Mouse (Mus musculus): Measurements from ENCODE around the gene Sec61b. TPM values are rescaled to one million over a fixed set of nuclear protein-coding genes. Genes with fewer than 3 reads are reported as not detected.

Gene Sec61b
- total RNA-seq (2022), result 10 to 100 TPM; 45.6 to 56.3 (median 49.7) TPM

DNA sequence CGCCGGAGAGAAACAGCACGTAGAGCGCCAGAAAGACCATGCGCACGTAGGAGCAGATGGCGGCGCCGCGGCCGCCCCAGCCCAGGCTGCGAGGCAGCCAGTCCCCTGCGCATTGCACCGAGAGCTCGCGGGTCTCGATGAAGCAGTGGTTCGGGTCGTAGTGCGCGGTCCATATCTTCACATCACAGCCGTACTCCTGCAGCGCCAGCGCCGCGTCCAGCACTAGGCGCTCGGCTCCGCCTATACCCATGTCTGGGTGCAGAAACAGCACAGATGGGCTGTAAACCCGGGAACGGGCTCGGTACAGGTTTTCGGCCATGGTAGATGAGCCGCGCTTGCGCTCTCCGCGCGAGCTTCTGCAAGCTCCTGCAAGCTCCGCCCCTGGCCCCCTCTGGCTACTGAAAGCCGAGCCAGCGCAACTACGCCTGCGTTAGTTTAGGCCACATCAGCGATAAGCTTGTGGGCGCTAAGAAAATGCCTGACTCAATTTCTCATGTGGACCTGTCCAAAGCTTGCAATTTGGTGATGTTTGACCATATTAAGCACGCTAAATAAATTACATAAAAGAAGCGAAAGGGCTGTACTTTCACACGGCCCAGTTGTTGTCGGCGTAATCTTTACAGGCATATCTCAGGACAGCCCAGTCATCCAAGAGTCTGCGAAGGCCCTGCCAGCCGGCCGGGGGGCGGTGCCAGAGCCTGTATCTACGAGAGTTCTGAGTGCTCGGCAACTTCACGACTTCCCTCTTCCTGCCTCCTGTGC, at the start of gene Sec61b, which contains the start of gene Alg2:
TSS of gene Sec61b (plus strand) at position 691 of the 762 bp plus-strand sequence.
TSS of gene Alg2 (minus strand) at position 366 of the 762 bp plus-strand sequence.
- peak; percentile 95 to 97 for DNase-seq (ENCODE audit: low spot score in 2 of 2)

DNA sequence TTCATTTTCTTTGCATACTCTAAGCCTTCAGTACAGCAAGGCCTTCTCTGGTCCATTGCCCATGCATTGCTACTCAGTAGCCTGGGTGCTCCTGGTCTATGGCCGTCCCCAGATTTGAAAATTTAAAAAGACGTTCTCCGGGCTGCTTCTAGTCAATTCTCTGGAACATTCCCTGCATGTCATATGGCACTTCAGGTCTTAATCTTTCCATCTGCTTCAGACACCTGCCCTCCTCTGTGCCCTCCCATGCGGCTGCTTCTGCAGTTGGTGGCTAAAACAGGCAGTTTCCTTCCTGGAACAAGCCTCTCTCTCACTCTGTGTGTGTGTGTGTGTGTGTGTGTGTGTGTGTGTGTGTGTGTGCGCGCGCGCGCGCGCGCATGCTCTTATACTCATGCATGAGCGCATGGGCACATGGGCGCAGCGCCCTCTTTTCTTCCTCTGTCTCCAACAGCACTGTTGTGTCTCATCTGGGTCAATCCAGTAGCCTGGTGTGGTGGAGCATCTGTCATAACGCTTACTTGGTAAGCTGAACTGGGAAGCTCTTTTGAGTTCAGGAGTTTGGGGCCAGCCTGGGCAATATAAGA, 49.1 kb upstream of the Sec61b start:
- DNase-seq (ENCODE audit: low spot score in 2 of 2), result no peak

DNA sequence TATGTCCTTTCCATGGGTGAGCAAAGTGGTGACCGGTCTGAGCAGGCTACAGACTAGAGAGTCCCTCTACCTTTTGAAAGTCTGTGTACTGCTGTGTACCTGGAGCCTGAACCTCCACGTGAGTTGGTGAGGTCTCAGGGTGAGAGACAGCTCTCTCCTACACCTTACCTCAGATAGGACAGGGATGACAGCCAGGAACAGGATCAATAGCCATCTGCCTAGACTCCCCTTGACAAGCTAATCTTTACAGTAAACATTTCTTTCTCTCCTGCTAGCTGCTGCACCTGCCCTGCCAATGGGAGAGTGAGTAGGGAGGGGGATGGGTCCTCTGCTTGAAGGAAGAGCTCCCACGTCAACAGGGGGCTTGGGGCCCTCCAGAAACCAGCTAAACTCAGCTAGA, 46.9 kb upstream of the Sec61b start:
- DNase-seq (ENCODE audit: low spot score in 2 of 2), result no peak

DNA sequence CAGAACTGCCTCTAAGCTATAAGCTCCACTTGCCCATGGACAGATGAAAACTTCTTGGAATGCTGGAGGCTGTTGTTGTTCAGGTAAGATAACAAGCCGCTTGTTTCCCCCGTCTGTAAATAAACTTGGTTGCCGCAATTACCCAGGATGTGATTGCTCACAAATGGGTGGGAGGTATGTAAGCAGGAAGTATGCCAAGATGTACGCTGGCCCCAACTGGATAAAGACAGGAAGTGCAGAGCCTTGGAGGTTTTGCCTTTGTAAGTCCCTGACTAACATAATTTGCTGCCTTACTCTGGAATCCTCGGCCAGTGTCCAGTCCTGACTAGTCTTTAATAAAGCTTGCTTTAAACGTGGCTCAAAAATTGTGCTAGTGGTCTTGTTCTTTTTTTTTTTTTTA, 43.9 kb upstream of the Sec61b start:
- no peak for DNase-seq (ENCODE audit: low spot score in 2 of 2)

DNA sequence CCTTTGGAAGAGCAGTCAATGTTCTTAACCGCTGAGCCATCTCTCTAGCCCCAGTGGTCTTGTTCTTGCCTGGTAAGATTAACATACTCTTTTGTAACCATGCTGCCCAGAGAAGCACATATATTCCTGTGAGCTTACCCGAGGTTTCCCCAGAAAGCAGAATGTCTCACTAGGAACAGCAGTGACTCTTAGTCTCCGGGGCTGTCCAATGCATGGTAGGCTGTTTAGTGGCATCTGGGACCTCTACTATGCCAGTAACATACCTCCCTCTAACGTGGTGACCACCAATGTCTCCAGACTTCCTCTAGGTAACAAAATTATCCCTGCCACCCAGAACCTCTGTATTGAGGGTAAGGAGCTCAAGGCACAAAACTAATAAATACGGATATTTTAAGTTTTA, 43.4 kb upstream of the Sec61b start:
- DNase-seq (ENCODE audit: low spot score in 2 of 2), result no peak

DNA sequence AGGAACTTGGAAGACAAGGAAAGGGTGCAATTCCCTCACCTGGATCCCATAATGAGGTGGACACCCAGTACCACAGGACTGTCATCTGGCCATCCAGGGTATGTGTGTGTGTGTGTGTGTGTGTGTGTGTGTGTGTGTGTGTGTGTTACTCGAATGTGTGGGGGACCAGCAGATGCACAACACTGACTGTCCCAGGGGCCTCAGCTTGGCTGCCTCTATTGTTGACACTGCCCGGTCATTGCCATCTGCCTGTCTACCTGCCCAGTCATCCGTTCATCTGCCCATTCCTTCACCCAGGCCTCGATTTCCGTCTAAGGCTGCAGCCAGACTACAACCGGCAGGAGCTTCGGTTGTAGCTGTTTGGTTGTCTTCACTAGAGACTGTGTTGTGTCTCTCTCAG, 41.7 kb upstream of the Sec61b start:
- DNase-seq (ENCODE audit: low spot score in 2 of 2), result no peak

- DNase-seq (ENCODE audit: low spot score in 2 of 2), result no peak
Measured at GRCm38 (mm10) chr4:47435131-47435530, 39.3 kb upstream of the Sec61b start.

DNA sequence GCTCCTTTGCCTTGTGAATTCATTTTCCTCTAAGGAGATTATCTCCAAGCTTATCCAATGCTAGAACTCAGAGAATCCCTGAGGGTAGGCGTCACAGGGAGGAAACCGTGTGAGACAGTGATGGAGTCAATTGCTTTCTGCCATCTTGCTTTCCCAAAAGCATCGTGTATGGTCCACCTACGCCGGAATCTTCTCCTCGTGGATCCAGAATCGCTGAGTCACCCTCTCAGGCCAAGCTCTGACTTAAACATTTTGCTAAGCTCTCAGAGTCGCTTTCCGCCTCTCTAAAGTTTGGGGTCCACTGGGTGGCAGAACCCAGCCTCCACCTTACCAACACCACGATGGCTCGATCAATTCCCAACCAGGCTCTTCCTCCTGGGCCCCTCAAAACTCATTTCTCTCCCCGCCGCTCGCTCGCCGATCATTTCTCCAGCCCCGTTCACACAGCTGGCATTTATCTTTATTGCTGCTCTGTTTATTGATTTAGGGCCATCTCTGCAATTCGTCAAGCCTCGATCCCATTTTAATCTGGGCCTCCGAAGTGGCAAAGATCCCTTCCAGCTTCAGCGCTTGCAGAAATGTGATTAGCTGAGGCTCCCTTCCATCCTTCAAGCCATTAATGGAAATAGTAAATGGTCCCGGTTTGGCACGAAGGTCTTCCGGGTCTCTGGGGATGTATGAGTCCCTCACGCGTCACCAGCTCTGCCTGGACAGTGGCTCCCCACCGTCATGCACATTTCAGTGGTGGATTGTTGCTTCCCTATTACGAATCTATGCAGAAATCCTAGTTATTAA, 38.7 kb upstream of the Sec61b start:
- no peak for DNase-seq (ENCODE audit: low spot score in 2 of 2)

- peak; percentile 78 to 94 for DNase-seq (ENCODE audit: low spot score in 2 of 2)
Measured at GRCm38 (mm10) chr4:47437365-47438340, 36.8 kb upstream of the Sec61b start.

DNA sequence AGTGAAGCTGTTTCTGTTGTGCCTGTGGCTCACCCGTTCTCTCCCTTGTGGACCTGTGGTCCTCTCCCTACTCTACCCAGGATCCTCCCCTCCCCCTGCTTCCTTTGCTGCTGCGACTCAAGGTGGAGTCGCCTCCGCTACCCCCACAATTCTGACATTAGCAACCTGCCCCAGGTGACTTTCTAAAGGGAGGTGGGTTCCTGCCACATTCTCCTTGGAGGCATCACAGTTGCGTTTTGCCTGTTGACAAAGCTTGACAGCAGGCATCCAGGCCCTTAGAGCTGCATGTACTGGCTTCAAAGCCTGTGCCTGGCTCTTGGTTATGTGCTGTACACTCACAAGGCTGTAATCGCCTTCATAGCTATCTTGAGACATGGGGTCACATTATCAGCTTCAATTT, 35.5 kb upstream of the Sec61b start:
- no peak for DNase-seq (ENCODE audit: low spot score in 2 of 2)

GRCm38 (mm10) chr4:47440951-47441350, 33.5 kb upstream of the Sec61b start:
- DNase-seq (ENCODE audit: low spot score in 2 of 2), result peak in 1 of 2 experiments; percentile 19

- no peak for DNase-seq (ENCODE audit: low spot score in 2 of 2)
Measured at GRCm38 (mm10) chr4:47448526-47448925, 25.9 kb upstream of the Sec61b start.

GRCm38 (mm10) chr4:47449116-47449515, 25.3 kb upstream of the Sec61b start:
- DNase-seq (ENCODE audit: low spot score in 2 of 2), result no peak

- no peak for DNase-seq (ENCODE audit: low spot score in 2 of 2)
Measured at GRCm38 (mm10) chr4:47449586-47450522, 24.6 kb upstream of the Sec61b start.

DNA sequence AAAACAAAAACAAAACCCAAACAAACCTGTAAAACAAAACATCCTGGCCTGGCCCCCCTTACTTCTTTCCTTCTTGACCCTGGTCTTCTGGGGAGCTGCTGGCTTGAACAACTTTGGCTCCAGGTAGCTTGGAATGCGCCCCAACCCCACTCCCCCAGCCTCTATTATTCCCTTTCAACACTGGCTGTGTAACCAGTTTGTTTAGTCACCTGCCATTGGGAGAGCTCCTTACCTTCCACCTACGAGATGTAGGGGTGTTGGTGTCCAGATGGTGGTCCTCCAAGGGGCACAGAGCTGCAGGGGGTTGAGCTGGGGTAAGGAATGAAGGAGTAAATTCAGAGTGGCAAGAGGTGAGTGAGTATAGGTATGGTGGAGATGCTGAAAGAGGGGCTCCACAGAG, 7.3 kb upstream of the Sec61b start:
- DNase-seq (ENCODE audit: low spot score in 2 of 2), result no peak

GRCm38 (mm10) chr4:47473586-47473967, 881 bp upstream of the Sec61b start:
- no peak for DNase-seq (ENCODE audit: low spot score in 2 of 2)

GRCm38 (mm10) chr4:47474730-47475643, 529 bp downstream of the Sec61b start:
- DNase-seq (ENCODE audit: low spot score in 2 of 2), result no peak

GRCm38 (mm10) chr4:47477539-47477938, 3.1 kb downstream of the Sec61b start:
- no peak for DNase-seq (ENCODE audit: low spot score in 2 of 2)

GRCm38 (mm10) chr4:47480095-47480494, 5.6 kb downstream of the Sec61b start:
- DNase-seq (ENCODE audit: low spot score in 2 of 2), result no peak

Measured in layer of hippocampus, adult 8-10 months (tissue).